Mouse (Mus musculus): ENCODE measurements at regions not wholly inside any gene's neighbourhood (a gene's known extent, or its start where the extent isn't known, plus 50 kb on each side); places are given as distances from the start of the nearest gene placed in this dataset.

- ATAC-seq, result no peak
- Histone ChIP-seq H3K4me3 (ENCODE audit: low read depth, low read length) (no peak overlapping the region), H3K9ac (no peak overlapping the region), H3K9me3 (ENCODE audit: low read length) (no peaks in the 10 kb centered on the region), H3K4me1 (ENCODE audit: insufficient read depth) (no peaks in the 10 kb centered on the region), H3K27ac (ENCODE audit: low read depth, low read length) (no peak overlapping the region), H3K4me2 (ENCODE audit: low read depth) (no peak overlapping the region), H3K27me3 (ENCODE audit: insufficient read depth, low read length) (no peaks in the 10 kb centered on the region), H3K36me3 (ENCODE audit: insufficient read depth) (no peaks in the 10 kb centered on the region)
- no peak for TF ChIP-seq CTCF (IDR thresholded peaks at IDR 0.05; ENCODE audit: low read depth)
- 37% methylated on average over 8 of the region's 8 CpGs for WGBS
- no peak for DNase-seq
Measured at GRCm38 (mm10) chr4:98223429-98223828, 159.7 kb downstream of the Tm2d1 start.

GRCm38 (mm10) chr4:98221566-98221965, 161.5 kb downstream of the Tm2d1 start:
- H3K4me1 ChIP-seq (ENCODE audit: insufficient read depth), result no peaks in the 10 kb centered on the region
- 79% methylated on average over 4 of the region's 4 CpGs for WGBS
- no peaks in the 10 kb centered on the region for H3K36me3 ChIP-seq (ENCODE audit: insufficient read depth)
- no peak overlapping the region for H3K9ac ChIP-seq
- no peak overlapping the region for H3K27ac ChIP-seq (ENCODE audit: low read depth, low read length)
- no peaks in the 10 kb centered on the region for H3K27me3 ChIP-seq (ENCODE audit: insufficient read depth, low read length)
- DNase-seq (no peak), ATAC-seq (no peak)
- no peak overlapping the region for H3K4me3 ChIP-seq (ENCODE audit: low read depth, low read length)
- no peak for TF ChIP-seq CTCF (IDR thresholded peaks at IDR 0.05; ENCODE audit: low read depth)
- no peak overlapping the region for H3K4me2 ChIP-seq (ENCODE audit: low read depth)
- no peaks in the 10 kb centered on the region for H3K9me3 ChIP-seq (ENCODE audit: low read length)

GRCm38 (mm10) chr4:98215218-98215617, 167.9 kb downstream of the Tm2d1 start:
- H3K9ac ChIP-seq, result no peak overlapping the region
- no peaks in the 10 kb centered on the region for H3K27me3 ChIP-seq (ENCODE audit: insufficient read depth, low read length)
- H3K4me2 ChIP-seq (ENCODE audit: low read depth), result no peak overlapping the region
- TF ChIP-seq CTCF (IDR thresholded peaks at IDR 0.05; ENCODE audit: low read depth), result no peak
- no peaks in the 10 kb centered on the region for H3K9me3 ChIP-seq (ENCODE audit: low read length)
- DNase-seq (no peak), ATAC-seq (no peak)
- H3K27ac ChIP-seq (ENCODE audit: low read depth, low read length), result no peak overlapping the region
- H3K4me3 ChIP-seq (ENCODE audit: low read depth, low read length), result no peak overlapping the region
- WGBS, result 68% methylated on average over 5 of the region's 5 CpGs
- H3K36me3 ChIP-seq (ENCODE audit: insufficient read depth), result no peaks in the 10 kb centered on the region
- H3K4me1 ChIP-seq (ENCODE audit: insufficient read depth), result no peaks in the 10 kb centered on the region

GRCm38 (mm10) chr4:98207446-98207845, 175.7 kb downstream of the Tm2d1 start:
- ATAC-seq, result no peak
- DNase-seq, result no peak
- no peaks in the 10 kb centered on the region for H3K4me1 ChIP-seq (ENCODE audit: insufficient read depth)
- H3K4me2 ChIP-seq (ENCODE audit: low read depth), result no peak overlapping the region
- no peaks in the 10 kb centered on the region for H3K36me3 ChIP-seq (ENCODE audit: insufficient read depth)
- no peak overlapping the region for H3K4me3 ChIP-seq (ENCODE audit: low read depth, low read length)
- no peaks in the 10 kb centered on the region for H3K9me3 ChIP-seq (ENCODE audit: low read length)
- H3K27ac ChIP-seq (ENCODE audit: low read depth, low read length), result no peak overlapping the region
- 93% methylated on average over 8 of the region's 8 CpGs for WGBS
- H3K9ac ChIP-seq, result no peak overlapping the region
- no peak for TF ChIP-seq CTCF (IDR thresholded peaks at IDR 0.05; ENCODE audit: low read depth)
- no peaks in the 10 kb centered on the region for H3K27me3 ChIP-seq (ENCODE audit: insufficient read depth, low read length)

GRCm38 (mm10) chr4:98206245-98206970, 176.7 kb downstream of the Tm2d1 start:
- DNase-seq (no peak), ATAC-seq (no peak)
- H3K27me3 ChIP-seq (ENCODE audit: insufficient read depth, low read length), result no peaks in the 10 kb centered on the region
- no peaks in the 10 kb centered on the region for H3K4me1 ChIP-seq (ENCODE audit: insufficient read depth)
- H3K9me3 ChIP-seq (ENCODE audit: low read length), result no peaks in the 10 kb centered on the region
- no peak overlapping the region for H3K27ac ChIP-seq (ENCODE audit: low read depth, low read length)
- no peaks in the 10 kb centered on the region for H3K36me3 ChIP-seq (ENCODE audit: insufficient read depth)
- WGBS, result 52% methylated on average over 6 of the region's 6 CpGs
- no peak overlapping the region for H3K4me2 ChIP-seq (ENCODE audit: low read depth)
- H3K4me3 ChIP-seq (ENCODE audit: low read depth, low read length), result no peak overlapping the region
- no peak for TF ChIP-seq CTCF (IDR thresholded peaks at IDR 0.05; ENCODE audit: low read depth)
- no peak overlapping the region for H3K9ac ChIP-seq

- Histone ChIP-seq H3K4me3 (ENCODE audit: low read depth, low read length) (no peak overlapping the region), H3K9ac (no peak overlapping the region), H3K4me2 (ENCODE audit: low read depth) (no peak overlapping the region), H3K9me3 (ENCODE audit: low read length) (no peaks in the 10 kb centered on the region), H3K4me1 (ENCODE audit: insufficient read depth) (no peaks in the 10 kb centered on the region), H3K27ac (ENCODE audit: low read depth, low read length) (no peak overlapping the region), H3K27me3 (ENCODE audit: insufficient read depth, low read length) (no peaks in the 10 kb centered on the region), H3K36me3 (ENCODE audit: insufficient read depth) (no peaks in the 10 kb centered on the region)
- 72% methylated on average over 3 of the region's 3 CpGs for WGBS
- no peak for ATAC-seq
- DNase-seq, result no peak
- TF ChIP-seq CTCF (IDR thresholded peaks at IDR 0.05; ENCODE audit: low read depth), result no peak
Measured at GRCm38 (mm10) chr4:98203129-98203528, 180.0 kb downstream of the Tm2d1 start.

GRCm38 (mm10) chr4:98202232-98202631, 180.9 kb downstream of the Tm2d1 start:
- H3K9me3 ChIP-seq (ENCODE audit: low read length), result no peaks in the 10 kb centered on the region
- no peak overlapping the region for H3K4me3 ChIP-seq (ENCODE audit: low read depth, low read length)
- ATAC-seq (no peak), DNase-seq (no peak)
- WGBS, result 79% methylated on average over 2 of the region's 2 CpGs
- no peak for TF ChIP-seq CTCF (IDR thresholded peaks at IDR 0.05; ENCODE audit: low read depth)
- H3K36me3 ChIP-seq (ENCODE audit: insufficient read depth), result no peaks in the 10 kb centered on the region
- no peak overlapping the region for H3K4me2 ChIP-seq (ENCODE audit: low read depth)
- H3K4me1 ChIP-seq (ENCODE audit: insufficient read depth), result no peaks in the 10 kb centered on the region
- H3K27ac ChIP-seq (ENCODE audit: low read depth, low read length), result no peak overlapping the region
- no peak overlapping the region for H3K9ac ChIP-seq
- no peaks in the 10 kb centered on the region for H3K27me3 ChIP-seq (ENCODE audit: insufficient read depth, low read length)
